Mouse (Mus musculus) stomach, postnatal 0 days (tissue): ENCODE measurements around the gene Igbp1. TPM values are rescaled to one million over a fixed set of nuclear protein-coding genes. Genes with fewer than 3 reads are reported as not detected.

Experiments used
- ATAC-seq: fragments of 200-750 bp; cut with Nextera tagmentation; 2 replicates; pipeline ENCODE4 v1.8.0; 2017; ENCODE audit not compliant: low FRiP score, low TSS enrichment
- DNase-seq: peaks from one replicate; pipeline ENCODE4 v3.0.0-alpha.2; 2016; ENCODE audit warnings: low spot score
- H3K27ac ChIP-seq: fragments of 300-500 bp; sonication (generic); replicated peaks from 2 replicates; pipeline ENCODE4 v1.5.1; 2014; ENCODE audit warnings: mild to moderate bottlenecking, control low read depth
- H3K27me3 ChIP-seq: fragments of 300-500 bp; sonication (generic); 2 replicates; pipeline ENCODE4 v1.6.1; 2014; ENCODE audit warnings: low read length; ENCODE audit not compliant: control insufficient read depth, insufficient read depth
- H3K36me3 ChIP-seq: fragments of 300-500 bp; sonication (generic); 2 replicates; pipeline ENCODE4 v1.6.1; 2014; ENCODE audit warnings: low read length, mixed read lengths; ENCODE audit not compliant: control insufficient read depth, insufficient read depth
- H3K4me1 ChIP-seq: fragments of 300-500 bp; sonication (generic); replicated peaks from 2 replicates; pipeline ENCODE4 v1.6.1; 2014; ENCODE audit warnings: antibody characterized with exemption; ENCODE audit not compliant: control insufficient read depth, insufficient read depth
- H3K4me2 ChIP-seq: fragments of 300-500 bp; sonication (generic); replicated peaks from 2 replicates; pipeline ENCODE4 v1.6.1; 2014; ENCODE audit warnings: low read depth, mild to moderate bottlenecking, control low read depth, moderate library complexity
- H3K4me3 ChIP-seq: fragments of 300-500 bp; sonication (generic); 2 replicates; pipeline ENCODE4 v1.5.1; 2014; ENCODE audit warnings: low read depth, low read length, control low read depth
- H3K9ac ChIP-seq: fragments of 300-500 bp; sonication (generic); 2 replicates; pipeline ENCODE4 v1.6.1; 2014; ENCODE audit warnings: mild to moderate bottlenecking, low read length, control low read depth, mixed read lengths
- H3K9me3 ChIP-seq: fragments of 300-500 bp; sonication (generic); 2 replicates; pipeline ENCODE4 v1.6.1; 2016; ENCODE audit warnings: low read length; ENCODE audit not compliant: control insufficient read depth
- CTCF ChIP-seq: IDR thresholded peaks from 2 replicates; pipeline ENCODE4 v1.5.1; 2016; ENCODE audit warnings: antibody characterized with exemption, low read depth, mild to moderate bottlenecking, moderate library complexity
- EP300 ChIP-seq: optimal IDR thresholded peaks from 2 replicates; pipeline ENCODE3; 2016; ENCODE audit warnings: antibody characterized with exemption
- WGBS: fragments of 180-500 bp; shearing (Covaris S2); extraction: QIAGEN DNeasy Blood & Tissue Kit; methylation state at CpG from one replicate; pipeline ENCODE4 v1.1.7; 2014; 5-methylcytosine and 5-hydroxymethylcytosine counted together
- polyA plus RNA-seq: library from polyadenylated mRNA; unstranded; fragments of >200 nt; fragmentation: Nextera tagmentation; extraction: Ambion mirVana; gene quantifications from 2 replicates; pipeline ENCODE4 v1.2.1, GENCODE M21; 2015

The Igbp1 gene
- 28.9 and 30.7 TPM in 2 replicates for polyA plus RNA-seq

DNA sequence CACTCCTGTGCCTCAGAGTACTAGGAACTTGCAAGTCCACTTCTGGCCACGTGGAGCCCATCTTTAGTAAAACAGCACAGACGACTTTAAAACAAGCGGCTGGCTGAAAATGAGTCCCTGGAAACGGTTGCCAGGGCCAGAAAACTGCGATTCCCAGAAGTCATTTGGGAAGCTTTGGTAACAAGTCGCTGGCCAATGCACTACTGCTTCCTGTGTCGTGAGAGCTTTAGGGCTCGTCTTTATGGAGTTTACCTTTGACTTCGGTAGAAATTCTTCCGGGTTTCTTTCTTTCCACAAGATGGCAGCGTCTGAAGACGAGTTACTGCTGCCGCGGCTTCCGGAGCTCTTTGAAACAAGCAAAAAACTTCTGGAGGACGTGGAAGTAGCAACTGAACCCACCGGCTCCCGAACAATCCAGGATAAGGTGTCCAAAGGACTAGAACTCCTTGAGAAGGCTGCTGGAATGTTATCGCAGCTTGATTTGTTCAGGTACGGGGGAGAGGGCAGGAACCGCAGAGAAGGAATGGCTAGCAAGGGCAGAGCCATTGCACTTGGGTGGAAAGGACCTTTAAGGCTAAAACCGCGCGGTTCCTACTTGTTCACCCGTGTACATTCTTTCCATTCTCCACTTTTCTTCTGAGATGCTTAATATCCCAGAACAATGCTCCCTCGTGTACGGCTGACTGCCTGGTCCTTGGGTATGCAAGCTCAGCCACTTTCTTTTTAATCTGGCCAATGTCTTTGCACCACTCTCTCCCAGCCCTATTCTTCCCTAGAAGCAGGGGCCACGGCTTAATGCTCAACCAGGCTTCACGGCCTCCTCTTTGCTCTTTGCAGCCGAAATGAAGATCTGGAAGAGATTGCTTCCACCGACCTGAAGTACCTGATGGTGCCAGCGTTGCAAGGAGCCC is at the start of gene Igbp1:
Gene Igbp1, plus strand, starts transcription at position 224 of the 911 bp plus-strand sequence.
- Histone ChIP-seq H3K4me3 (peak within 1 kb of the TSS; percentile 59), H3K36me3 (no peaks in the 10 kb centered on the region), H3K9me3 (no peaks in the 10 kb centered on the region), H3K27ac (peak within 1 kb of the TSS; percentile 61; the same call in 1 of the 2 replicates), H3K4me1 (no peaks in the 10 kb centered on the region), H3K4me2 (peak within 1 kb of the TSS; percentile 54), H3K27me3 (no peaks in the 10 kb centered on the region), H3K9ac (peak within 1 kb of the TSS; percentile 59)
- ATAC-seq, result peak; percentile 98
- DNase-seq, result peak; percentile 84
- TF ChIP-seq EP300 (no peak), CTCF (peak; percentile 53)
- 15% methylated on average over 32 of the region's 32 CpGs for WGBS

DNA sequence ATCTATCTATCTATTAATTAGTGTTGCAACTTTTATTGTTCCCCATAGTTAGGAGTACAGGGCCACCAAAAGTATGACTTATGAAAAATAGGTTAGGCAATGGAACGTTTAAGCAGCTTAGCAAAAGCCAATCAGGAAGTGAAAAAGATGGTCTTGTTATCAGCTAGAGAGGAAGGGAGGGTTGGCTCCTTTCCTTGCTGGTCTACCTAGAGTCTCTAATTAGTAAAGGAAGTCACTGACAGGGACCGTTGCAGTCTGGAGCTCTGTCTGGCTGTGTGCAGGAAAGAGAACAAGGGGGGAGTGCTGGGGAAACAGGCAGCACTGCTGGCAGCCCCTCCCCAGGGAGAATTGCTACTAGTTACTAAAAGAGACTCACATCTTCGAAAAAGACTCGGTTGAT is 26.0 kb upstream of the Igbp1 start:
- no peaks in the 10 kb centered on the region for H3K27me3 ChIP-seq
- H3K4me2 ChIP-seq, result no peak overlapping the region
- DNase-seq (no peak), ATAC-seq (no peak)
- H3K9ac ChIP-seq, result no peak overlapping the region
- no peaks in the 10 kb centered on the region for H3K4me1 ChIP-seq
- no peaks in the 10 kb centered on the region for H3K36me3 ChIP-seq
- 59% methylated on average over 4 of the region's 4 CpGs for WGBS
- H3K9me3 ChIP-seq, result no peaks in the 10 kb centered on the region
- no peak overlapping the region for H3K4me3 ChIP-seq
- H3K27ac ChIP-seq, result no peak overlapping the region
- TF ChIP-seq EP300, result no peak
- TF ChIP-seq CTCF, result no peak

DNA sequence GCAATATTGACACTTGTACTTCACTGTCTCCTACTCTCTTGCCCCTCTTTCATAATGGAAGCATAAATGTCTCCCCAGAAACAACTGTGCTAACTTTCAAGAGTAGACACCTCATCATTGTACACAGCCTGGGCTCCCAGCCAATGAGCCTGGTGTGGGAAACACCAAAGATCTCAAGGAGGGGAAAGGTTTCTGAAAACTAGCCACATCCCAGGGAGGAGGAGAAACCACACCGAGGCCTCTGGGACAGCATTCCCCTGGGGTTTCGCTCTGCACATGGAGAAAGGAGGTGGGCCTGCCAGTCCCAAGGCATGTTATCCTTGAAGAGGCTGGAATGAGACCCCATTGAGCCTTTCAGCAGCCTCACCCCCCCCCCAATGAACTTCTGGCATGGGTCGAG is 24.0 kb upstream of the Igbp1 start:
- H3K4me1 ChIP-seq, result no peaks in the 10 kb centered on the region
- no peak overlapping the region for H3K27ac ChIP-seq
- H3K27me3 ChIP-seq, result no peaks in the 10 kb centered on the region
- ATAC-seq (no peak), DNase-seq (no peak)
- no peak overlapping the region for H3K4me3 ChIP-seq
- H3K9me3 ChIP-seq, result no peaks in the 10 kb centered on the region
- no peak overlapping the region for H3K4me2 ChIP-seq
- H3K9ac ChIP-seq, result no peak overlapping the region
- H3K36me3 ChIP-seq, result no peaks in the 10 kb centered on the region
- TF ChIP-seq EP300 (no peak), CTCF (no peak)
- WGBS, result 70% methylated on average over 3 of the region's 3 CpGs

DNA sequence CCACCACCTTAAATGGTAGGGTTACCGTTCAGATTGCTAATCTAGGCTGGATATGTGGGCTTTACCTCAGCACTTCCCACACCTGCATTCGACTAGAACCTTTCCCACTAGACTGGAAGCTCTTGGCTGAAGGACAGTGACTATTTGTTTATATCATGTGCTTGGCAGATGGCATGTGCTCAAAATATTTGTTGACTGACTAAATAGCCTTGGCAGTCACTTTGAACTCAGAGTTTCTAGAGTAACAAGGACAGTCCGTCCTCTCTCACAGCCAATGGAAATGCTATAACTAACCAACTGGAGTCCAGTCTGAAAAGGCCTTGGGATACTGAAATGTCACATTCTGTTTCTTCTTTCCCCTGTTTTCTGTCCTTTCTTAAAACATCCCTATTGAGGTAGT is 22.6 kb upstream of the Igbp1 start:
- Histone ChIP-seq H3K4me1 (no peaks in the 10 kb centered on the region), H3K36me3 (no peaks in the 10 kb centered on the region), H3K9ac (no peak overlapping the region), H3K4me3 (no peak overlapping the region), H3K27ac (no peak overlapping the region), H3K9me3 (no peaks in the 10 kb centered on the region), H3K27me3 (no peaks in the 10 kb centered on the region), H3K4me2 (no peak overlapping the region)
- WGBS, result 80% methylated on average over 3 of the region's 3 CpGs
- ATAC-seq, result no peak
- DNase-seq, result no peak
- TF ChIP-seq CTCF, result no peak
- TF ChIP-seq EP300, result no peak

DNA sequence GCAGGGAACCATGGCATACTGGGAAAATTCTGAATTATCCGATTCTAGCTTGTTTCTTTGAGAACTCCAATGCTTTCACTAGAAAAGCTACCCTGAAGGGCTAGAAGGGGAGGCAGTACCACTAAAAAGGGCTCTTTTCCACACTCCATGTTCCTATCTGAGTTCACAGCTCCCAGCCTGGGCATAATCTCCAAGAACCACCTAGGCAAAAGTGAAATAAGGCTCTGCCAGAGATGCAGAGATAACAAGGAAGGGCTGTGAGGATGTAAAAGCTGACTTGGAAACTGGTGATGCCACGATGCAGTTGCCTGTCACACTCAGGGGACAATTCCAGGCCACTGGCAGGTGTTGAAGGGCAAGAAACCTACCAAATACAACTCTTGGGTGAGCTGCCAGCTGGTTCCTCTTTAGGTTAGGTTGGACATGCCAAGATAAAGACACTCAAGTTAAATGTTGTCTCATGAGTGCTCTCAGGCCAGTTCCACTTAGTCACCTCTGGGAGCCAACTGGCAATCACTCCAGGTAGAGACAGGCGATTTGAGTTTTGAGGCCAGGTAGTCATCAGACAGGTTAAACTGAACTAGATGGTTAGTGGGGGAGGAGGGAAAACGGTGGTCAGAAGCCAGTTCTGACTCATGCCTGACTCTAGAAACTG is 18.4 kb upstream of the Igbp1 start:
- H3K4me3 ChIP-seq, result no peak overlapping the region
- DNase-seq, result no peak
- no peak overlapping the region for H3K27ac ChIP-seq
- no peaks in the 10 kb centered on the region for H3K9me3 ChIP-seq
- H3K27me3 ChIP-seq, result no peaks in the 10 kb centered on the region
- 65% methylated on average over 4 of the region's 4 CpGs for WGBS
- no peak overlapping the region for H3K4me2 ChIP-seq
- H3K4me1 ChIP-seq, result no peaks in the 10 kb centered on the region
- TF ChIP-seq CTCF (no peak), EP300 (no peak)
- no peak for ATAC-seq
- H3K9ac ChIP-seq, result no peak overlapping the region
- no peaks in the 10 kb centered on the region for H3K36me3 ChIP-seq

DNA sequence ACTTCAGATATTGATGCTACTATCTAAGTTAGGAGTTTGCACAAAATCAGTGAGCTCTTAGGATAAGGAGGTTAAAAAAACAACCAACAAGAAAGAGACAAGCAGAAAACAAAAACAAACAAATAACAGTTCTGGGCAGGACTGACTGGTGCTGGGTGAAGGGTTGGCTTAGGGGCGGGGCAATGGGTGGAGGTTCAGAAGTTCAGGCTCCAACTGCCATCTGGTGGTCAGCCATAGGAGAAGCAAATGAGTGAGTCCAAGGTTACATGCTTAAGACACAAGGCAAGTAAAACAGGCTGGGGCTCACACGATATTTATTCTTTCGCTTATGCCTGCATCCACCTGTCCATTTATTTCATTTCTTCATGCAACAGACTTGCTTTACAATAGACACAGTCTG is 13.8 kb upstream of the Igbp1 start:
- WGBS, result 30% methylated on average over 3 of the region's 3 CpGs
- peak; percentile 79; the same call in 1 of the 2 replicates for ATAC-seq
- peak; percentile 77 for DNase-seq

More for the DNA sequence above, 13.8 kb upstream of the Igbp1 start:
- Histone ChIP-seq H3K36me3 (no peaks in the 10 kb centered on the region), H3K27me3 (no peaks in the 10 kb centered on the region), H3K9me3 (no peaks in the 10 kb centered on the region), H3K4me3 (no peak overlapping the region), H3K27ac (no peak overlapping the region), H3K4me2 (no peak overlapping the region), H3K9ac (no peak overlapping the region), H3K4me1 (no peaks in the 10 kb centered on the region)
- no peak for TF ChIP-seq EP300
- peak; percentile 78 for TF ChIP-seq CTCF
